Mouse (Mus musculus) stomach, postnatal 0 days (tissue): ENCODE measurements around the gene Psmb6. TPM values are rescaled to one million over a fixed set of nuclear protein-coding genes. Genes with fewer than 3 reads are reported as not detected.
"Not testable (repeated sequence)": the region's sequence is repeated elsewhere in the genome, so short reads cannot be mapped to it uniquely, and the experiment has no call there.

ENCODE experiments used
- ATAC-seq: fragments of 200-750 bp; cut with Nextera tagmentation; 2 replicates; pipeline ENCODE4 v1.8.0; 2017; ENCODE audit not compliant: low FRiP score, low TSS enrichment
- DNase-seq: peaks from one replicate; pipeline ENCODE4 v3.0.0-alpha.2; 2016; ENCODE audit warnings: low spot score
- H3K27ac ChIP-seq: fragments of 300-500 bp; sonication (generic); replicated peaks from 2 replicates; pipeline ENCODE4 v1.5.1; 2014; ENCODE audit warnings: mild to moderate bottlenecking, control low read depth
- H3K27me3 ChIP-seq: fragments of 300-500 bp; sonication (generic); 2 replicates; pipeline ENCODE4 v1.6.1; 2014; ENCODE audit warnings: low read length; ENCODE audit not compliant: control insufficient read depth, insufficient read depth
- H3K36me3 ChIP-seq: fragments of 300-500 bp; sonication (generic); 2 replicates; pipeline ENCODE4 v1.6.1; 2014; ENCODE audit warnings: low read length, mixed read lengths; ENCODE audit not compliant: control insufficient read depth, insufficient read depth
- H3K4me1 ChIP-seq: fragments of 300-500 bp; sonication (generic); replicated peaks from 2 replicates; pipeline ENCODE4 v1.6.1; 2014; ENCODE audit warnings: antibody characterized with exemption; ENCODE audit not compliant: control insufficient read depth, insufficient read depth
- H3K4me2 ChIP-seq: fragments of 300-500 bp; sonication (generic); replicated peaks from 2 replicates; pipeline ENCODE4 v1.6.1; 2014; ENCODE audit warnings: low read depth, mild to moderate bottlenecking, control low read depth, moderate library complexity
- H3K4me3 ChIP-seq: fragments of 300-500 bp; sonication (generic); 2 replicates; pipeline ENCODE4 v1.5.1; 2014; ENCODE audit warnings: low read depth, low read length, control low read depth
- H3K9ac ChIP-seq: fragments of 300-500 bp; sonication (generic); 2 replicates; pipeline ENCODE4 v1.6.1; 2014; ENCODE audit warnings: mild to moderate bottlenecking, low read length, control low read depth, mixed read lengths
- H3K9me3 ChIP-seq: fragments of 300-500 bp; sonication (generic); 2 replicates; pipeline ENCODE4 v1.6.1; 2016; ENCODE audit warnings: low read length; ENCODE audit not compliant: control insufficient read depth
- CTCF ChIP-seq: IDR thresholded peaks from 2 replicates; pipeline ENCODE4 v1.5.1; 2016; ENCODE audit warnings: antibody characterized with exemption, low read depth, mild to moderate bottlenecking, moderate library complexity
- EP300 ChIP-seq: optimal IDR thresholded peaks from 2 replicates; pipeline ENCODE3; 2016; ENCODE audit warnings: antibody characterized with exemption
- WGBS: fragments of 180-500 bp; shearing (Covaris S2); extraction: QIAGEN DNeasy Blood & Tissue Kit; methylation state at CpG from one replicate; pipeline ENCODE4 v1.1.7; 2014; 5-methylcytosine and 5-hydroxymethylcytosine counted together
- polyA plus RNA-seq: library from polyadenylated mRNA; unstranded; fragments of >200 nt; fragmentation: Nextera tagmentation; extraction: Ambion mirVana; gene quantifications from 2 replicates; pipeline ENCODE4 v1.2.1, GENCODE M21; 2015

The Psmb6 gene
- polyA plus RNA-seq, 1 experiment from 2014 or later, result 537 TPM

DNA sequence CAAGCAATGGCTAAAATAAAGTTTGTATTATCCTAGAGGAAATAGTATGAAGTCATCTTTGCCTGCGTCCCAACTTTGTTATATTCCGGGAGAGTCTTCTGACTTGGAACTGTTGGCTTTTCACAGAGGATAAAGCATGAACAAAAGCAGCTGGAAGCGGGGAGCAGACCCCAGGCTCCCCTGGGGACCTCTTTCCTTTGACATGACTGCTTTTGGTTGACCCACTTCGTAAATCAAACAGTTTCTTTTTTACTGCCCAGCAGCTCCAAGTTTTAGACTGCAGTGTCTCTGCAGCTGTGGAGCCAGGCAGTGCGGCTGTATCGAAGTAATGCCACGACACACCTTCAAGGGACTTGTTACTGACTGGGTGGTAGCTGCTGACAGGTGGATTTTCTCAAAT lies 41.4 kb downstream of the Psmb6 start:
- Histone ChIP-seq H3K9ac (peak overlapping the region; percentile 18; the same call in 1 of the 2 replicates), H3K4me1 (0 out of 2 replicates have a peak, but pooled peaks cover 3% of the 10 kb centered on the region), H3K9me3 (no peaks in the 10 kb centered on the region), H3K27me3 (no peaks in the 10 kb centered on the region), H3K27ac (no peak overlapping the region), H3K4me2 (no peak overlapping the region), H3K4me3 (no peak overlapping the region), H3K36me3 (no peaks in the 10 kb centered on the region)
- TF ChIP-seq CTCF (no peak), EP300 (no peak)
- DNase-seq (no peak), ATAC-seq (no peak)
- 61% methylated on average over 7 of the region's 7 CpGs for WGBS

DNA sequence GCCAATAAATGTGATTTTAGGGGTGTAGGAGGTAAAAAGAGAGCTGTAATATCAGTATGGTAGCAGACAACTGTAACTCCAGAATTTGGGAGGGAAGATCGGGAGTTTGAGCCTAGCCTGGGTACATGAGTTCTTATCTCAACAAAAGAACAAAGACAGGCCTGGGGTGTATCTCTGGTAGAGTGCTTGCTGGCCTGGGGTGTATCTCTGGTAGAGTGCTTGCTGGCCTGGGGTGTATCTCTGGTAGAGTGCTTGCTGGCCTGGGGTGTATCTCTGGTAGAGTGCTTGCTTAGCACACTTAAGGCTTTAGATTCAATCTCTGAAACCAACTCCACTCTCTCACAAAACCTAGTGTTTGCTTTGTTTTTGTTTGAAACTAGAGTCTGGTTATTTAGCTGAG lies 45.4 kb downstream of the Psmb6 start:
- 81% methylated on average over 1 of the region's 1 CpGs for WGBS
- DNase-seq, H3K9me3 ChIP-seq, H3K27ac ChIP-seq, H3K27me3 ChIP-seq, H3K36me3 ChIP-seq, H3K4me3 ChIP-seq, H3K4me1 ChIP-seq, H3K4me2 ChIP-seq, H3K9ac ChIP-seq, ATAC-seq: not testable (repeated sequence)

DNA sequence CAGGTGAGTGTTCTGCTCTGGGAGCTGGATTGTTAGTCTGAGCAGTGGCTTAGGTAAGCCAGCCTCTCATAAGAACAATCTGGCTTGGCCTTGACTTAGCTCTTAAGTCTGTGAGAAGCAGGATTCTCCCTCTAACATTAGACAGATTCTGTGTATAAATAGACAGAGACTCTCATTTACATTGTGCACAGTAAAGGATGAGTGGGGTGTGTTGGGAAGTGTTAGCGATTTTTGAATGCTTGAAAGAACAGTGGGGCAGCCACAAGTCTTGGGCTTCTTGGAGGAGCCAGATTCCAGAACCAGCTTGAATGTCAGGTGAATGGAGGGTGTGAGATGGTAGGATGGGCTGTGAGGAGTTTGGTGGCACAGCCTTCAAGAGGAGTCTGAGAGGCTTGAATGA lies 46.5 kb downstream of the Psmb6 start:
- H3K4me3 ChIP-seq, result no peak overlapping the region
- H3K4me2 ChIP-seq, result no peak overlapping the region
- no peak overlapping the region for H3K9ac ChIP-seq
- 72% methylated on average over 1 of the region's 1 CpGs for WGBS
- no peaks in the 10 kb centered on the region for H3K4me1 ChIP-seq
- H3K27me3 ChIP-seq, result no peaks in the 10 kb centered on the region
- TF ChIP-seq EP300 (no peak), CTCF (no peak)
- peak overlapping the region; percentile 82 for H3K27ac ChIP-seq
- ATAC-seq (no peak), DNase-seq (no peak)
- no peaks in the 10 kb centered on the region for H3K9me3 ChIP-seq
- H3K36me3 ChIP-seq, result no peaks in the 10 kb centered on the region

DNA sequence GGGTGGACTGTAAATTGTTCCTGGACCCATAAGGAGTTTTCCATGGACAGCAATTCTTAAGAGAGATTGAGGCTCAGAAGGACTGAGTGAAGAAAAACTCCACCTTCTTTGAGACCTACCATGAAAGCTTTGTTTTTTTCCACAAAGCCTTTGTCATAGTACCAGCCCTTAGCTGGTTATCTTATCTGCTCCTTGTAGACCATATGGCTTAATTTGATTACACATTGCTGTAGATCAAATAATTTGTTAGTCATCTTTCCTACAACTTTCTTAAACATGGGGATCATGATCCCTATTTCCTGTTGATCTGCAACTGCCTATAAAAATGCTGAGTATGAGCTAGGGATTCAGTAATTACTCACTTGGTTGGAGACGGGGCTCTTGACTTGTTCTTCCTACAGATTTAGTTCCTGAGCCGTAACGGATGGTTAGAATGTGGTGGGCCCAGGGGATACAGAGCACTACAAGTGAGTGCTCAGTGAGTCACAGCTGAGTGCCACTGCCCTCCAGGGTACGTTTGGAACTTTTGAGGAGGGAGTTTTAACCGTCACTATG lies 47.3 kb downstream of the Psmb6 start:
- Histone ChIP-seq H3K27ac (peak overlapping the region; percentile 82), H3K9ac (no peak overlapping the region), H3K4me1 (no peaks in the 10 kb centered on the region), H3K27me3 (no peaks in the 10 kb centered on the region), H3K36me3 (no peaks in the 10 kb centered on the region), H3K4me2 (0 out of 2 replicates have a peak overlapping the region, but pooled peaks have one; percentile 8), H3K9me3 (no peaks in the 10 kb centered on the region), H3K4me3 (no peak overlapping the region)
- WGBS, result 30% methylated on average over 5 of the region's 5 CpGs
- DNase-seq, result no peak
- peak; percentile 59 for ATAC-seq
- TF ChIP-seq CTCF, result no peak

- Histone ChIP-seq H3K9me3 (no peaks in the 10 kb centered on the region), H3K27ac (peak overlapping the region; percentile 4; the same call in 1 of the 2 replicates), H3K4me1 (peaks cover 6% of the 10 kb centered on the region; the same call in 1 of the 2 replicates), H3K27me3 (no peaks in the 10 kb centered on the region), H3K9ac (no peak overlapping the region), H3K4me3 (no peak overlapping the region), H3K36me3 (no peaks in the 10 kb centered on the region), H3K4me2 (no peak overlapping the region)
- ATAC-seq, result no peak
- no peak for DNase-seq
- WGBS, result 73% methylated on average over 6 of the region's 6 CpGs
- TF ChIP-seq CTCF, result no peak
- TF ChIP-seq EP300, result no peak
These were observed 48.7 kb downstream of the Psmb6 start for GRCm38 (mm10) chr11:70573872-70574271.

GRCm38 (mm10) chr11:70577201-70577600 lies 52.0 kb downstream of the Psmb6 start:
- no peaks in the 10 kb centered on the region for H3K36me3 ChIP-seq
- H3K9ac ChIP-seq, result no peak overlapping the region
- no peaks in the 10 kb centered on the region for H3K9me3 ChIP-seq
- WGBS, result 49% methylated on average over 3 of the region's 3 CpGs
- peak overlapping the region; percentile 91 for H3K27ac ChIP-seq
- DNase-seq, result peak; percentile 65
- H3K4me1 ChIP-seq, result peaks cover 7% of the 10 kb centered on the region; the same call in 1 of the 2 replicates
- H3K4me2 ChIP-seq, result no peak overlapping the region
- H3K27me3 ChIP-seq, result no peaks in the 10 kb centered on the region
- ATAC-seq, result peak; percentile 68
- no peak overlapping the region for H3K4me3 ChIP-seq
- TF ChIP-seq CTCF, result no peak

Other genes starting within 250 kb of the Psmb6 start
- gene Alox12e, start 202.7 kb upstream of the Psmb6 start, polyA plus RNA-seq, result 0.05 and 0.17 TPM in 2 replicates
- gene Alox15, start 173.3 kb upstream of the Psmb6 start, polyA plus RNA-seq, result 3.2 and 12.3 TPM in 2 replicates
- gene Pelp1, start 115.3 kb upstream of the Psmb6 start, polyA plus RNA-seq, result 10.4 and 10.8 TPM in 2 replicates
- 9.0 and 9.5 TPM in 2 replicates for gene Arrb2, start 92.7 kb upstream of the Psmb6 start, polyA plus RNA-seq
- gene Med11, start 73.4 kb upstream of the Psmb6 start, polyA plus RNA-seq, result 27.4 and 28.6 TPM in 2 replicates
- gene Zmynd15, start 65.9 kb upstream of the Psmb6 start, polyA plus RNA-seq, result 0.62 and 0.86 TPM in 2 replicates
- 15.8 and 18.1 TPM in 2 replicates for gene Cxcl16, start 65.4 kb upstream of the Psmb6 start, polyA plus RNA-seq
- gene Tm4sf5, start 20.1 kb upstream of the Psmb6 start, polyA plus RNA-seq, result 91.8 and 104 TPM in 2 replicates
- gene Vmo1, start 10.8 kb upstream of the Psmb6 start, polyA plus RNA-seq, result 0.15 and 0.36 TPM in 2 replicates
- gene Gltpd2, start 6.2 kb upstream of the Psmb6 start, polyA plus RNA-seq, result 0.32 and 0.40 TPM in 2 replicates
- gene Gm40193, start 7.6 kb downstream of the Psmb6 start, polyA plus RNA-seq, result not detected in 2 replicates
- 16.2 and 17.7 TPM in 2 replicates for gene Pld2, start 14.7 kb downstream of the Psmb6 start, polyA plus RNA-seq
- 8.5 and 10.2 TPM in 2 replicates for gene Mink1, start 37.5 kb downstream of the Psmb6 start, polyA plus RNA-seq
- not detected in 2 replicates for gene 4930544D05Rik, start 90.5 kb downstream of the Psmb6 start, polyA plus RNA-seq
- not detected in 2 replicates for gene Chrne, start 93.8 kb downstream of the Psmb6 start, polyA plus RNA-seq
- 0.06 and 0.07 TPM in 2 replicates for gene Gp1ba, start 113.8 kb downstream of the Psmb6 start, polyA plus RNA-seq
- gene Rnf167, start 121.9 kb downstream of the Psmb6 start, polyA plus RNA-seq, result 62.8 and 70.5 TPM in 2 replicates
- 120 and 121 TPM in 2 replicates for gene Slc25a11, start 122.1 kb downstream of the Psmb6 start, polyA plus RNA-seq
- gene Pfn1, start 129.3 kb downstream of the Psmb6 start, polyA plus RNA-seq, result 1,446 and 1,550 TPM in 2 replicates
- 9.6 and 10.8 TPM in 2 replicates for gene Eno3, start 131.8 kb downstream of the Psmb6 start, polyA plus RNA-seq
- 77.7 and 79.4 TPM in 2 replicates for gene Spag7, start 144.0 kb downstream of the Psmb6 start, polyA plus RNA-seq
- 6.5 and 7.9 TPM in 2 replicates for gene Camta2, start 162.7 kb downstream of the Psmb6 start, polyA plus RNA-seq
- gene Inca1, start 174.8 kb downstream of the Psmb6 start, polyA plus RNA-seq, result 1.6 and 2.1 TPM in 2 replicates
- gene Kif1c, start 175.2 kb downstream of the Psmb6 start, polyA plus RNA-seq, result 4.7 TPM in 2 replicates
- gene Zfp3, start 238.8 kb downstream of the Psmb6 start, polyA plus RNA-seq, result 3.4 and 3.8 TPM in 2 replicates